Mouse (Mus musculus) left cerebral cortex, postnatal 36 days (tissue): ENCODE data around the gene Olfr890. TPM values are rescaled to one million over a fixed set of nuclear protein-coding genes. Genes with fewer than 3 reads are reported as not detected.
"Not testable (repeated sequence)": the region's sequence is repeated elsewhere in the genome, so short reads cannot be mapped to it uniquely, and the experiment has no call there.

Experiments used
- DNase-seq, 2 experiments: peaks; one replicate each; pipeline ENCODE4 v3.0.0; 2021 to 2022; ENCODE audit warnings: low spot score in 2 of 2, mixed read lengths in 1 of 2
- intact Hi-C: fragments of 180-260 bp; cut with DNase I; formaldehyde crosslinking; loops from one replicate; pipeline ENCODE4 v1.15.1; 2025
- total RNA-seq, 2 experiments: library from RNA; stranded (reverse); gene quantifications; 2 replicates each; pipeline ENCODE4 v1.2.3; 2021

The Olfr890 gene
- total RNA-seq: not detected

DNA sequence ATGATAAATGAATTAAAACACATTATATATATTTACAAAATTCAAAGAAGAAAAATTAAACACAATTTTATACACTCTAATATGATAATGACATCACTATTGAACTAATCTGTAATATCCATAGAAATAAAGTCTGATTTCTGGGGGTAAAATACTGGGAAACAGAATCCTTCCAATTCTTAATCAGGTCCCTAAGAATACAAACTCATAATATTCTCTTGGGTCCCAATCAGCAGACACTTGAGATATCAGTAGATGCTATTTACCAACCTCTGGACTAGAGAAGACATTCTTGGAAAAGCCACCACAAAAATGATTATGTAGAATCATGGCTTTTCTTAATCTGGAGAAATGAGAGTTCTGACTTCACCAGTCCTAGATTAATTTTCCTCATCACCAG, at the start of gene Olfr890:
Gene Olfr890, plus strand, starts transcription at position 301 of the 400 bp plus-strand sequence.
- DNase-seq: no peak
- intact Hi-C loops: no loop called here

DNA sequence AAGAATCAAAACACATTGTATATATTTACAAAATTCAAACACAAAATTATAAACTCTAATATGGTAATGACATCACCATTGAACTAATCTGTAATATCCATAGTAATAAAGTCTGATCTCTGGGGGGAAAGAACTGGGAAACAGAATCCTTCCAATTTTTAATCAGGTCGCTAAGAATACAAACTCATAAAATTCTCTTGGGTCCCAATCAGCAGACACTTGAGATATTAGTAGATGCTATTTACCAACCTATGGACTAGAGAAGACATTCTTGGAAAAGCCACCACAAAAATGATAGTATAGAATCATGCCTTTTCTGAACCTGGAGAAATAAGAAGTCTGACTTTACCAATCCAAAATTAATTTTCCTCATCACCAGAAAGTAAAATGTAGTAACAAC, 34.5 kb upstream of the Olfr890 start, which contains the start of gene Olfr888:
Gene Olfr888, plus strand, starts transcription at position 301 of the 400 bp plus-strand sequence.
- intact Hi-C loops: no loop called here
- DNase-seq: no peak

- DNase-seq: no peak
- intact Hi-C loops: no loop called here
Observed at GRCm38 (mm10) chr9:38114898-38115297, 27.4 kb upstream of the Olfr890 start, which contains the start of gene Olfr889. Gene Olfr889, plus strand, starts transcription at chr9:38115198.

DNA sequence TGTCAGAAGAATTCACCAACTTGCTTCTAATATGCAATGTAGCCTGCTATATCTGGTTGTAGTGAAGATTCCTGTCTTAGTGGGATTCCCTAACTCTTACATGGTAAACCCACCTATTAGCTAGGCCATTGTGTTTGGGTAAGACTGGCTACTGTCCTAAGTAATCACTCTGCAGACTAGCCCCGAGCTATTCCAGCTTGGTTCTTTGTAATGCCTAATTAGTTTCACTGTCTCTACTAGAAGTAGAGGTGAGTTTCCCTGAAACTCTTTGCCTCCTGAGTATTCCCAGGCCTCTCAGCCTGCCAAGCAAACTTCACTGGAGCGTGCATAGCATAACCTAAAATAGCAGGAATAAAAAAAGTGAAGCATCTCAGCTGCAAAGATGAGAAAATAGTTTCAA, 26.0 kb downstream of the Olfr890 start:
- DNase-seq, intact Hi-C loops: not testable (repeated sequence)

GRCm38 (mm10) chr9:38180721-38181120, 38.4 kb downstream of the Olfr890 start, which contains the start of gene Olfr891:
Gene Olfr891, minus strand, starts transcription at chr9:38180821.
- DNase-seq: no peak
- intact Hi-C loops: no loop called here

Other genes with a start within 250 kb of the Olfr890 start
- gene Olfr145, start 245.8 kb upstream of the Olfr890 start, total RNA-seq: under 1 TPM in 1 of 2 experiments, not detected in 1; 0.07 TPM
- not detected for gene Olfr878, start 224.7 kb upstream of the Olfr890 start, total RNA-seq
- under 1 TPM in 1 of 2 experiments, not detected in 1; 0.15 TPM for gene Olfr881, start 150.7 kb upstream of the Olfr890 start, total RNA-seq
- not detected for gene Olfr883, start 116.7 kb upstream of the Olfr890 start, total RNA-seq
- gene Olfr884, start 96.0 kb upstream of the Olfr890 start, total RNA-seq: not detected
- not detected for gene Olfr885, start 81.2 kb upstream of the Olfr890 start, total RNA-seq
- not detected for gene Olfr887, start 58.4 kb upstream of the Olfr890 start, total RNA-seq
- gene Olfr888, start 34.4 kb upstream of the Olfr890 start, total RNA-seq: not detected
- gene Olfr889, start 27.3 kb upstream of the Olfr890 start, total RNA-seq: not detected
- gene Olfr891, start 38.3 kb downstream of the Olfr890 start, total RNA-seq: not detected
- not detected for gene Olfr893, start 65.8 kb downstream of the Olfr890 start, total RNA-seq
- gene Olfr894, start 75.5 kb downstream of the Olfr890 start, total RNA-seq: not detected
- not detected for gene Olfr143, start 110.3 kb downstream of the Olfr890 start, total RNA-seq
- not detected for gene Olfr895, start 125.3 kb downstream of the Olfr890 start, total RNA-seq
- gene Olfr896-ps1, start 148.6 kb downstream of the Olfr890 start, total RNA-seq: not detected
- not detected for gene Olfr25, start 186.5 kb downstream of the Olfr890 start, total RNA-seq
- gene Olfr898, start 205.9 kb downstream of the Olfr890 start, total RNA-seq: not detected
- gene Olfr250, start 224.4 kb downstream of the Olfr890 start, total RNA-seq: not detected
- gene Olfr251, start 234.6 kb downstream of the Olfr890 start, total RNA-seq: not detected